Mouse (Mus musculus) right cerebral cortex, postnatal 36 days (tissue): ENCODE measurements around the gene Gm9507.
"Not testable (repeated sequence)": the region's sequence is repeated elsewhere in the genome, so short reads cannot be mapped to it uniquely, and the experiment has no call there.

Source experiments
- DNase-seq, 2 experiments: peaks; one replicate each; pipeline ENCODE4 v3.0.0; 2022; ENCODE audit warnings: low spot score in 2 of 2, mixed read lengths in 1 of 2

Gm9507 gene

GRCm38 (mm10) chr10:77811743-77812142 is at the start of gene Gm9507:
Gene Gm9507, minus strand, starts transcription at chr10:77811843.
- DNase-seq: no peak

GRCm38 (mm10) chr10:77852559-77852958 is 40.9 kb upstream of the Gm9507 start, which contains the start of gene Gm10318:
Gene Gm10318, plus strand, starts transcription at chr10:77852859.
- DNase-seq: no peak

GRCm38 (mm10) chr10:77847538-77847937 is 35.9 kb upstream of the Gm9507 start:
- DNase-seq: no peak

GRCm38 (mm10) chr10:77846961-77847360 is 35.3 kb upstream of the Gm9507 start:
- DNase-seq: no peak

- DNase-seq: no peak
These were observed 34.9 kb upstream of the Gm9507 start, which contains the start of gene Gm36176 for GRCm38 (mm10) chr10:77846503-77846902. Gene Gm36176, plus strand, starts transcription at chr10:77846803.

GRCm38 (mm10) chr10:77839006-77839405 is 27.4 kb upstream of the Gm9507 start:
- DNase-seq: no peak

- peak; percentile 9 to 13 for DNase-seq
These were observed 24.0 kb upstream of the Gm9507 start, which contains the start of gene Krtap10-10 for GRCm38 (mm10) chr10:77835647-77836046. Gene Krtap10-10, plus strand, starts transcription at chr10:77835947.

- no peak for DNase-seq
These were observed 15.3 kb upstream of the Gm9507 start, which contains the start of gene Krtap10-4 for GRCm38 (mm10) chr10:77826951-77827350. Gene Krtap10-4, minus strand, starts transcription at chr10:77827095.

GRCm38 (mm10) chr10:77819203-77819602 is 7.6 kb upstream of the Gm9507 start:
- DNase-seq: no peak

GRCm38 (mm10) chr10:77818523-77818922 is 6.9 kb upstream of the Gm9507 start:
- DNase-seq: no peak

GRCm38 (mm10) chr10:77815514-77815913 is 3.9 kb upstream of the Gm9507 start:
- no peak for DNase-seq

GRCm38 (mm10) chr10:77814382-77814781 is 2.7 kb upstream of the Gm9507 start, which contains the start of gene Gm2696:
Gene Gm2696, plus strand, starts transcription at chr10:77814682.
- DNase-seq: no peak

- no peak for DNase-seq
These were observed 7.5 kb downstream of the Gm9507 start for GRCm38 (mm10) chr10:77804095-77804494.

GRCm38 (mm10) chr10:77798921-77799508 is 12.6 kb downstream of the Gm9507 start, which contains the start of gene Gm19668:
Gene Gm19668, minus strand, starts transcription at chr10:77799133.
- DNase-seq: no peak

GRCm38 (mm10) chr10:77798164-77798920 is 13.3 kb downstream of the Gm9507 start:
- not testable (repeated sequence) for DNase-seq

- no peak for DNase-seq
These were observed 14.0 kb downstream of the Gm9507 start for GRCm38 (mm10) chr10:77797677-77798076.

- no peak for DNase-seq
These were observed 16.7 kb downstream of the Gm9507 start, which contains the start of gene Gm9639 for GRCm38 (mm10) chr10:77794976-77795375. Gene Gm9639, minus strand, starts transcription at chr10:77795076.

- DNase-seq: no peak
These were observed 23.0 kb downstream of the Gm9507 start for GRCm38 (mm10) chr10:77788621-77789020.

GRCm38 (mm10) chr10:77787876-77788275 is 23.8 kb downstream of the Gm9507 start, which contains the start of gene Gm7137:
Gene Gm7137, minus strand, starts transcription at chr10:77788200.
- not testable (repeated sequence) for DNase-seq

GRCm38 (mm10) chr10:77783396-77783795 is 28.2 kb downstream of the Gm9507 start:
- DNase-seq: not testable (repeated sequence)

- DNase-seq: not testable (repeated sequence)
These were observed 29.2 kb downstream of the Gm9507 start, which contains the start of gene Gm3250 for GRCm38 (mm10) chr10:77782442-77782841. Gene Gm3250, minus strand, starts transcription at chr10:77782542.

- not testable (repeated sequence) for DNase-seq
These were observed 34.8 kb downstream of the Gm9507 start, which contains the start of gene Gm7138 for GRCm38 (mm10) chr10:77776844-77777243. Gene Gm7138, minus strand, starts transcription at chr10:77776944.
